Mouse (Mus musculus) neutrophil, adult 65 days (primary cell): ENCODE data around the gene Bscl2. TPM values are rescaled to one million over a fixed set of nuclear protein-coding genes. Genes with fewer than 3 reads are reported as not detected.

Source experiments
- total RNA-seq: library from RNA; stranded (reverse); gene quantifications from 2 replicates; pipeline ENCODE4 v1.2.4, GENCODE M21; 2023

The Bscl2 gene
- total RNA-seq = 43.3 and 49.7 TPM in 2 replicates

GRCm38 (mm10) chr19:8837251-8837791, at the start of gene Bscl2:
Gene Bscl2, plus strand, starts transcription at chr19:8837467.

GRCm38 (mm10) chr19:8798264-8798946, 38.9 kb upstream of the Bscl2 start, which contains the start of gene Polr2g:
Gene Polr2g, minus strand, starts transcription at chr19:8798577.

GRCm38 (mm10) chr19:8802130-8802821, 35.0 kb upstream of the Bscl2 start, which contains the start of gene Zbtb3:
Gene Zbtb3, plus strand, starts transcription at chr19:8802555.

DNA sequence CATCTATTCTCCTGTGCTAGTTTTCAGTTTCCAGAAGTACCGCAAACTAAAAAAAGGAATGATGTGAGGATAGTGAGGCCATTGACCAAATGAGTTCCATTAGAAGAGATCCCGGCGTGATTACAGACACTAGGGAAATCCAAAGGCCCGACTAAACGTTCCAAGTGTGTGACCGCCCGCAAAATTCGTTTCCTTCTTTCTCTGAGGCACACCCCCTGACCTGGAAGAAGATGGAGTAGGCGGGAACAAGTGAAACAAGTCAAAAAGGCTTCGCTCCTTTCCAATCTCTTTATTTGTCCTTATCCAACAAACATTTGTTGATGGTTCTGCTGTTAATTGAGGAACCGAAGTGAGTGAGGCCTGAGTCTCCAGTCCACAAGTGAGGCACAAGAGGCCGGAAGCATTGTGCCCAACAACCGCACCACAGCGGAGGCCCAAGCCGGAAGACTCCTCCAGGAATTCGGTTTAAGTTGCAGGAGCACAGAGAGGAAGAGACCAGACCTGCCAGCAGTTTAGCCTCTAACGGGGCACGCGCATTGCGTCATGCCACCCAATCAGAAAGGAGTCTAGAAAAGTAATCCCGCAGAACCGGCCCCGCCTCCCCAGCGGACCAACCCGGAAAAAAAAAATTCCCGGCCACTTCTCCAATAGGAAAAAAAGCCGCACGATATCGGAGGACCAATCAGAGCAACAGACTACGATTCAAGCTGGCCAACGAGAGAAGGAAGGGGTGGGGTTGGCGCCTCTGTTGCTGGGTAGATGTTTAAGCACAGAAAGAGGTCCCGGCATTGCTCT, 18.3 kb upstream of the Bscl2 start, which contains the start of gene Ttc9c:
TSS of gene Ttc9c (minus strand) at position 533 of the 795 bp plus-strand sequence.

DNA sequence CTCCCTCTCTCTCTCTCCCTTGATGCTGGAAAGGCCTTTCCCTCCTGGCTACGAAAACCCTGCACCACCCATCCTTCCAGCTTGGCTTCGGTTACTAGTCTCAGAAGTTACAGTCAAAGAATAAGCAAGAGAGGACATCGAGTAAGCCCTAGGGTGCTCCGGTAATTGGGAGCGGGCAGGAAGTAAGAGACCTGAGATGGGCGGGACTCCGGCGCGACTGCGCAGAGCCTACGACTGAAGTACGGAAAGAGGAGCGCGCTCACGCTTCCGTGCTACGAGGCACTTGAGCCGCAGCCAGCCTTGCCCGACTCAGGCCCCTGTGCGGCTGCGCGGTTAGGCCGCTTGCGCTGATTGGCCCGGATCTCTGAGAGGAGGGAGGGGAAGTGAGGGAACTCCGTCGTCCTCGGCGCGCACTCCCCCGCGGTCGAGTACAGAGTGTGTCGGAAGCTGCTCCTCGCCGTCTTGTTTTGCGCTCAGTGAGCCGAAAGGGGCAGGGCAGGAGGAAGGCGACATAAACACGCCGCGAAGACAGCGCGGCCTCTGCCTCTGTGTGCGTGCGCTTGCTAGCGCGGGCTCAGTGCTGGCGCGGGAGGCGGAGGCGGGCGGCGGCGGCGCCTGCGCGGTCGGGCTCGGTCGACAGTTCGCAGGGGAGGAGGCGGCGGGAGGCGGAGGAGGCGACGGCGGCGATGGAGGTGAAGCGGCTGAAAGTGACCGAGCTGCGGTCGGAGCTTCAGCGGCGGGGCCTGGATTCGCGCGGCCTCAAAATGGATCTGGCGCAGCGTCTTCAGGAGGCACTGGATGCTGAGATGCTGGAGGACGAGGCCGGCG, 17.5 kb upstream of the Bscl2 start, which contains the start of gene Hnrnpul2:
TSS of gene Hnrnpul2 (plus strand) at position 415 of the 828 bp plus-strand sequence.

DNA sequence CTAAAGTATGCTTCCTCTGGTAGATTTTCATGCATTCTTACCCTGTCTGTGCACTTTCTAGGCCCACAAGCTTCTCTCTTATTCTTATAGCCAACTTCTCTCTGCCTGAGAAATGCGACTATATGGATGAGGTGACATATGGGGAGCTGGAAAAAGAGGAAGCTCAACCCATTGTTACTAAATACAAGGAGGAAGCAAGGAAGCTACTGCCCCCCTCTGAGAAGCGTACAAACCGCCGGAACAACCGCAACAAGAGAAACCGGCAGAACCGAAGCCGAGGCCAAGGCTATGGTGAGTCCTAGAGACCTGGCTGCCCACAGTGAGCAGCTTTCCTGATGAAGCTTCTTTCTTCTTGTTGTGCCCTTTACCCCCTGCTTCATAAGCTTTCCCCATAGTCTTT, 7.6 kb upstream of the Bscl2 start, which contains the start of gene AC129217.1:
TSS of gene AC129217.1 (plus strand) at position 114 of the 400 bp plus-strand sequence.

GRCm38 (mm10) chr19:8839103-8839907, 2.0 kb downstream of the Bscl2 start, which contains the start of gene Gng3:
Gene Gng3, minus strand, starts transcription at chr19:8839194.

GRCm38 (mm10) chr19:8850402-8850901, 13.2 kb downstream of the Bscl2 start, which contains the start of gene Lrrn4cl:
Gene Lrrn4cl, plus strand, starts transcription at chr19:8850768.

DNA sequence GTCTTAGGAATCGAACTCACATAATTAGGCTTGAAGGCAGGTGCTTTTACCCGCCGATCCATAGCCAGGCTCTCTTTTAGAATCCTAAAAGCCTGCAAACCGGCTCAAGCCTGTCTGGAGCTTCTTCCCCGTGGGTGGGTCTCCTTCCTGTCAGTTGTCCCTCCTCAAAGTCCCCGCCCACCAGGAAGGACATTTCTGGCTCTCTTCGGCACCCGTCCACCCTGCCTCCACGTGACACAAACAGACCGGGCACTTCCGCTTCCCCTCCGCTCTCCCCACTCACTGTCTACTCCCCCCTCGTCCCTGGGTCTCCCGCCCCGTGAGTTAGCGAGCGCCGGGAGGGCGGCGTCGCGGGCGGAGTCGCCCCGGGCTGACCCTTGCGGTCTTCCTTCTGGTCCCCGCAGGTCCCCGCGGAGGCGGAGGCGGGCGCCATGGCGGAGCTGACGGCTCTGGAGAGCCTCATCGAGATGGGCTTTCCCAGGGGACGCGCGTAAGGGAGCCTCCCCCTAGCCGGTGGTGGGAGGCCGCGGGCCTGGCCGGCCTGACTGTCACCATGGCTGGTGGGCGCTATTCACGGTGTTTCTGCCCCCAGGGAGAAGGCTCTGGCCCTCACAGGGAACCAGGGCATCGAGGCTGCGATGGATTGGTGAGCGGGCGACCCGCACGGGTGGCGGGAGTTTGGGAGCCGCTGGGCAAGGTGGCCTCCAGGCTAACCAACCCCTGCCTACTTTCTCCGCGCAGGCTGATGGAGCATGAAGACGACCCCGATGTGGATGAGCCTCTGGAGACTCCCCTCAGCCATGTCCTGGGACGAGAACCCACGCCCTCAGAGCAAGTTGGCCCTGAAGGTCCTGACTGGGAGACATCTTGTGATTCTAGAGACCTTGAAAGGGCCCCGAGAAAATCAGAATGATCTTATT, 34.3 kb downstream of the Bscl2 start, which contains the start of gene Ubxn1:
TSS of gene Ubxn1 (plus strand) at position 230 of the 920 bp plus-strand sequence.

DNA sequence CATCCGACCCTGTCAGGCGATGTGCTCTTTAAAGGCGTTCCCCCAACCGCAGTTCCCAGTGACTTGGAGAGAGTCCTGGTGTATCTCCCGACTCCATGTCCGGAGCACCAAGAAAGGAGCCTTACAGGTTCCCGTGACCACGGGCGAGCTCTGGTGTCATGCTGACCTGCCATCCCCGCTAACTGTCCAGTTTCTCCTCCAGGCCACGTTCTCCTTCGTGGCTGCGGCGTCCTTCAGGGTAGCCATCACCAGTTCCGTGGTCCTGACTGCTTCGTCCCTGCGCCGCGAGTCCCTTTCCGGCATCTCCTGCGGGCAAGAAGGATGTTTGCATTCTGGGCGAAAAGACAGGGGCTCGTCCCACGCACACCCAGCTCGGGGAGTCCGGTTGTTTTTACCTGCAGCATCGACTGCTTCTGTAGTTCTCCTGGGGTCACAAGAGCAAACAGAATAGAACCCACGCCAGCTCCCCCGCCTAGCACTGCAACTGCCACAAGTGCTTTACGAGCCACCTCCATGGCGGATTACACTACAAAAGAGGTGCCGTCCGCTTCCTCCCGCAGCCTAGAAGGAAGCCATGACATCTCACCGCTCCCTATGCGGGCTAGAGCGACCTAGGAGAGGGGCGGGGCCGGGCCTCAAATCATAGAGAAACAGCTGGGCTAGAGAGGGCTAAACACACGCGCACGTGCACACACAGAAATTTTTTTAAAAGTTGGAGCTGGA, 43.2 kb downstream of the Bscl2 start, which contains the start of gene Uqcc3:
TSS of gene Uqcc3 (minus strand) at position 613 of the 723 bp plus-strand sequence.

DNA sequence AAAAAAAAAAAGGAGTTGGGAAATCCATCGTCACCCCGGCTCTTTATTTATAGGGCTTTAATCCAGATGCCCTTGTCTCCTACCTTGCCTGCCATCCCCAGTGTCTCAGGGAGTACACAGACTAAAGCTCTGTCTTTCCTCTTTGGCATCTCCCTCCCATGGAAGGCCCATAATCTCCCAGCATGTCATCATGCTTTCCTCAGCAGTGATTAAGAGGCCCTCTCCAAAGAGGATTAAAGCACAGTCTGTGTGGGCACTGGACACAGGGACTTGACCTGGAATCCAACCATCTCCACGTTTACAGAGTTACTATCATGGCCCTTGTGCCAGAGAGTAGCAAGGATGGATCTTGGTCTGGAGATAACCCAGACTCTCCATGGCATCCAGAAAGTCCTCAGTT, 46.3 kb downstream of the Bscl2 start, which contains the start of the genes Lbhd1 and Gm49403:
TSS of gene Lbhd1 (plus strand) at position 117 of the 400 bp plus-strand sequence.
TSS of gene Gm49403 (plus strand) at position 315 of the 400 bp plus-strand sequence.

GRCm38 (mm10) chr19:8888511-8889385, 51.5 kb downstream of the Bscl2 start, which contains the start of the genes 1810009A15Rik and Gm49416:
Gene 1810009A15Rik, plus strand, starts transcription at chr19:8888853.
Gene Gm49416, plus strand, starts transcription at chr19:8888926.

GRCm38 (mm10) chr19:8892829-8893766, 55.8 kb downstream of the Bscl2 start, which contains the start of gene Ints5:
Gene Ints5, plus strand, starts transcription at chr19:8893005.

DNA sequence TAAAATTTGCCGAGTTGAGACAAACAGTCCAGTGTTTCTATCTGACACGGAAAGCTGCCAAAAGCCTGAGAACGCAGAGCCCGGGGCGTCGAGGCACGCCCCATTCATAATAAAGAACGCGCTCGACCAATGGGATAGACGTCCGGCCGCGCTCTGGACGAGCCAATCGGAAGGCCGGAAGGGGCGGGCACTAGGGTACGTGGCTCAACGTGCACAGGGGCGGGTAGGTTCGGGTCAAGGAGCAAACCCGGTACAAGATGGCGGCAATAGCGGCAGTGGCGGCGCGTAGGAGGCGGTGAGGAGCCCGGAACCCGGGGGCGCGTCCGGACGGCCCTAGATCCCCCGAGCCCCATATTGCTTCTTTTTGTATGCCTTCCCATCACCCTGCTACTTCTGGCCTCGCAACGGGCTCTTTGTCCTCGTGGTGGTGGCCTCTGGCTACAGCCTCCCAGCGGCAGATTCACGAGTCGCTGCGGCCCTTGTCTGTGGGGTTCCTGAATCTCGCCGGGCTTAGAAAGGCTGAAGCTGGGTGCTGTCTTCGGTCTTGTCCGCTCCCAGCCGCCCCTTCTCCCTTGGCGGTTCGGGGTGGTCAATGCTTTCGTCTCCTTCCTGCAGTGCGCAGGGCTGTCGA, 60.7 kb downstream of the Bscl2 start, which contains the start of gene Ganab:
TSS of gene Ganab (plus strand) at position 207 of the 631 bp plus-strand sequence.

